Mouse (Mus musculus) intestine, postnatal 0 days (tissue): ENCODE results near the gene Kank1. TPM values are rescaled to one million over a fixed set of nuclear protein-coding genes. Genes with fewer than 3 reads are reported as not detected.

ENCODE experiments used
- ATAC-seq: fragments of 200-750 bp; cut with Nextera tagmentation; 2 replicates; pipeline ENCODE4 v1.8.0; 2017; ENCODE audit warnings: mild to moderate bottlenecking, moderate TSS enrichment, moderate library complexity
- H3K27ac ChIP-seq: fragments of 300-500 bp; sonication (generic); 2 replicates; pipeline ENCODE4 v1.5.1; 2014; ENCODE audit warnings: mild to moderate bottlenecking, low read depth, low read length, moderate library complexity
- H3K27me3 ChIP-seq: fragments of 300-500 bp; sonication (generic); replicated peaks from 2 replicates; pipeline ENCODE4 v1.6.1; 2014; ENCODE audit warnings: low read length, mixed read lengths; ENCODE audit not compliant: control insufficient read depth, insufficient read depth
- H3K36me3 ChIP-seq: fragments of 300-500 bp; sonication (generic); 2 replicates; pipeline ENCODE4 v1.6.1; 2014; ENCODE audit warnings: mild to moderate bottlenecking, moderate library complexity; ENCODE audit not compliant: control insufficient read depth, insufficient read depth
- H3K4me1 ChIP-seq: fragments of 300-500 bp; sonication (generic); replicated peaks from 2 replicates; pipeline ENCODE4 v1.6.1; 2014; ENCODE audit warnings: antibody characterized with exemption, low read length, mixed read lengths; ENCODE audit not compliant: control insufficient read depth, insufficient read depth
- H3K4me2 ChIP-seq: fragments of 300-500 bp; sonication (generic); replicated peaks from 2 replicates; pipeline ENCODE4 v1.6.1; 2014; ENCODE audit warnings: low read depth, mild to moderate bottlenecking, moderate library complexity
- H3K4me3 ChIP-seq: fragments of 300-500 bp; sonication (generic); 2 replicates; pipeline ENCODE4 v1.5.1; 2014; ENCODE audit warnings: low read depth, low read length
- H3K9ac ChIP-seq: fragments of 300-500 bp; sonication (generic); 2 replicates; pipeline ENCODE4 v1.6.1; 2014; ENCODE audit warnings: mild to moderate bottlenecking, low read depth, low read length
- H3K9me3 ChIP-seq: fragments of 300-500 bp; sonication (generic); 2 replicates; pipeline ENCODE4 v1.6.1; 2016; ENCODE audit warnings: mixed run types; ENCODE audit not compliant: control insufficient read depth
- CTCF ChIP-seq: sonication (generic); IDR thresholded peaks from 2 replicates; pipeline ENCODE4 v1.5.1; 2016; ENCODE audit warnings: low read depth, mild to moderate bottlenecking, control low read depth, antibody characterized with exemption, moderate library complexity
- WGBS: fragments of 180-500 bp; shearing (Covaris S2); extraction: QIAGEN DNeasy Blood & Tissue Kit; methylation state at CpG from one replicate; pipeline ENCODE4 v1.1.7; 2014; 5-methylcytosine and 5-hydroxymethylcytosine counted together
- polyA plus RNA-seq: library from polyadenylated mRNA; unstranded; fragments of >200 nt; fragmentation: Nextera tagmentation; extraction: Ambion mirVana; gene quantifications from 2 replicates; pipeline ENCODE4 v1.2.1, GENCODE M21; 2015

The Kank1 gene
- polyA plus RNA-seq, 1 experiment from 2014 or later: 6.0 TPM

DNA sequence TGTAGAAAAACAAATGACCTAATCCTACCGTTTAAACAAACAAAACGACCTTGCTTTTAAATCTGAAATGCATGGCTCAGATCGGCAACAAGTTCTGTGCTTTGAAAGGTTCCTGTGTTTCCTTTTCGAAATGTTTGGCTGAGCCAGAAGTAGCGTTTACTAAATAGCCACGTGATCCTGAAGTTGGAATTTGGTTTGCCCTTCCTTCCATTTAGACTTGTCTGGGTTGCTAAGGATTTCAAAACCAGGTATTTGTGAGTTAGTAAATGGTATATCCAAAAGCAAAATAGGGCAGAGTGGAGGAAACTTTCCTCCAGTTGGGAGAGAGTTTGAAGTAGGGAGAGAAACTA is 171.1 kb downstream of the Kank1 start:
- Histone ChIP-seq H3K4me1 (no peaks in the 10 kb centered on the region), H3K9me3 (no peaks in the 10 kb centered on the region), H3K4me3 (no peak overlapping the region), H3K27me3 (no peaks in the 10 kb centered on the region), H3K9ac (0 out of 2 replicates have a peak overlapping the region, but pooled peaks have one; percentile 13), H3K4me2 (peak overlapping the region; percentile 67), H3K36me3 (peaks cover 32% of the 10 kb centered on the region), H3K27ac (no peak overlapping the region)
- TF ChIP-seq CTCF: no peak
- no peak for ATAC-seq
- WGBS: 25% methylated on average over 6 of the region's 6 CpGs

DNA sequence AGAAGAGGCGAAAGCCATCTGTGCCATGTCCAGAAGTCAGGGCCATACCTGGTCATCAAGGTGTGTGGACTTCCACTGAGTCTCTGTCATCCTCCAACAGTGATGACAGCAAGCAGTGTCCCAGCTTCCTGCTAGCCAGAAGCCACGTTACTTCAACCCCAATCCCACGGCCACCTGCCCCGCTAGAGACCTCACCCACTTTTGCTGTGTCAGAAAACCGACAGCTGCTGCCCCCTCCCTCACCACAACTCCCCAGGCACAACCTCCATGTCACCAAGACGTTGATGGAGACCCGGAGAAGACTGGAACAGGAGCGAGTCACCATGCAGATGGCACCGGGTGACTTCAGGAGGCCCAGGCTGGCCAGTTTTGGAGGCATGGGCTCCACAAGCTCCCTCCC is 172.5 kb downstream of the Kank1 start:
- no peak overlapping the region for H3K4me3 ChIP-seq
- peaks cover 32% of the 10 kb centered on the region for H3K36me3 ChIP-seq
- no peak overlapping the region for H3K27ac ChIP-seq
- no peak for ATAC-seq
- no peak overlapping the region for H3K4me2 ChIP-seq
- no peak for TF ChIP-seq CTCF
- no peaks in the 10 kb centered on the region for H3K9me3 ChIP-seq
- H3K9ac ChIP-seq: no peak overlapping the region
- WGBS: 96% methylated on average over 9 of the region's 9 CpGs
- no peaks in the 10 kb centered on the region for H3K27me3 ChIP-seq
- H3K4me1 ChIP-seq: no peaks in the 10 kb centered on the region

- Histone ChIP-seq H3K4me2 (no peak overlapping the region), H3K36me3 (peaks cover 32% of the 10 kb centered on the region), H3K9me3 (no peaks in the 10 kb centered on the region), H3K27ac (no peak overlapping the region), H3K4me1 (no peaks in the 10 kb centered on the region), H3K4me3 (no peak overlapping the region), H3K27me3 (no peaks in the 10 kb centered on the region), H3K9ac (no peak overlapping the region)
- ATAC-seq: no peak
- no peak for TF ChIP-seq CTCF
- 73% methylated on average over 17 of the region's 17 CpGs for WGBS
Observed at GRCm38 (mm10) chr19:25411353-25411752, 174.6 kb downstream of the Kank1 start.

DNA sequence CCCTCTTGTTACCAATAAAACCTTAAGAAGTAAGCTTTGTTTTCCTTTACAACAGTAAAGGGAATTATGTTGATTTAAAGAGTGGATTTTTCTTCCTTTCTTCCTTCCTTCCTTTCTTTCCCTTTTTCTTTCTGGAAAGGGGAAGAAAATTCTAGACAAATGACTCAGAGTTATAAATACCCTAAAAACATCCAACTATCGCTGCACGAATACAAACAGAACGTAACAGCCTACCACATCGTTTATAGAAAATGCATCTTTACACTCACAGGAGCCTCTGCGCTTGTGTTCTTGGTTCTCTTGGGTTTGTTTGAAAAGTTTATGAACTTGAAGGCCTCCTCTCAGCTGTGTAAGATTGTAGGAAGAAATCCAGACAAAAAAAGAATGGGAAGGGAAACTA is 178.7 kb downstream of the Kank1 start:
- Histone ChIP-seq H3K9me3 (no peaks in the 10 kb centered on the region), H3K27me3 (no peaks in the 10 kb centered on the region), H3K4me1 (no peaks in the 10 kb centered on the region), H3K4me3 (no peak overlapping the region), H3K9ac (no peak overlapping the region), H3K4me2 (no peak overlapping the region), H3K36me3 (peaks cover 18% of the 10 kb centered on the region; the same call in 1 of the 2 replicates), H3K27ac (no peak overlapping the region; the same call in 1 of the 2 replicates)
- 44% methylated on average over 5 of the region's 5 CpGs for WGBS
- no peak for ATAC-seq
- no peak for TF ChIP-seq CTCF

DNA sequence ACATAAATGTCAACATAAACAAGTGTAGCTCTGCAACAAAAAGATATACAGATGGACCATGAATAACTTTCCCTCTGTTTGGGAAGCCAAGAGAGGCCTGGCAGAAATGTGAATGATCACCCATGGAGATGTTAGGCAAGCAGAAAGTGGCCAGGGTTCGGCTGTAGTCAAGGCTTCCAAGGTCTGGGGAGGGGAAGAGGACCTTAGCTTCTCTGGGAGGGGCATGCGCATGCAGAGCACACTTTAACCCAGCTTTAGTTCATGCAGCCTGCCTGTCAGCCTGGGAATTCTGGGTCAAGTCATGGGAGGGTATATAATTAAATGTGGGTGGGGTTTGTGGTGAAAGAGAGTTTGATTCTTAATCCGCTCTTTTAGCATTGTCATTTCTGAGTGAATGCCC is 180.9 kb downstream of the Kank1 start:
- Histone ChIP-seq H3K27me3 (no peaks in the 10 kb centered on the region), H3K4me2 (no peak overlapping the region), H3K4me1 (no peaks in the 10 kb centered on the region), H3K36me3 (0 out of 2 replicates have a peak, but pooled peaks cover under 1% of the 10 kb centered on the region), H3K4me3 (no peak overlapping the region), H3K9ac (no peak overlapping the region), H3K27ac (no peak overlapping the region), H3K9me3 (no peaks in the 10 kb centered on the region)
- no peak for TF ChIP-seq CTCF
- WGBS: 68% methylated on average over 3 of the region's 3 CpGs
- ATAC-seq: no peak

DNA sequence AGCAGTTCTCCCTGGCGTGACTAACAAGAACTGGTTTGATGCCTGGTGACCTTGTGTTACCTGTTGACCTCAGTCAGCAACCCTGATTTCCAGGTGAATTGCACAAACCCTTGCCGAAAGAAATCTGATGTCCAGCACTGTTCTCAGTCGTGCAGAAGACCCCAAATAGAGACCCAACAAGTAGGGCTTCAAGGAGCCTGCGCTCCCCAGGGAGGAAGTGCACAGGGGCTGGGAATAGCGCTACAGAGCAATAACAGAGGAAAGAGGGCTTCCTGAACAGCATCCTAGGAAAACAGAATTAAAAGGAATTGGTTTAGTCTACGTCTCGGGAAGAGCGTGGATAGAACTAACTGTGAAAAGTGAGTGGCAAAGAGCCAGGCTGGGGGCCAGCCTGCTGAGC is 183.2 kb downstream of the Kank1 start:
- H3K4me3 ChIP-seq: no peak overlapping the region
- H3K27ac ChIP-seq: no peak overlapping the region
- no peaks in the 10 kb centered on the region for H3K4me1 ChIP-seq
- no peaks in the 10 kb centered on the region for H3K27me3 ChIP-seq
- no peaks in the 10 kb centered on the region for H3K9me3 ChIP-seq
- no peak for TF ChIP-seq CTCF
- H3K36me3 ChIP-seq: peaks cover 9% of the 10 kb centered on the region
- WGBS: 73% methylated on average over 8 of the region's 8 CpGs
- no peak overlapping the region for H3K9ac ChIP-seq
- H3K4me2 ChIP-seq: no peak overlapping the region
- ATAC-seq: no peak

DNA sequence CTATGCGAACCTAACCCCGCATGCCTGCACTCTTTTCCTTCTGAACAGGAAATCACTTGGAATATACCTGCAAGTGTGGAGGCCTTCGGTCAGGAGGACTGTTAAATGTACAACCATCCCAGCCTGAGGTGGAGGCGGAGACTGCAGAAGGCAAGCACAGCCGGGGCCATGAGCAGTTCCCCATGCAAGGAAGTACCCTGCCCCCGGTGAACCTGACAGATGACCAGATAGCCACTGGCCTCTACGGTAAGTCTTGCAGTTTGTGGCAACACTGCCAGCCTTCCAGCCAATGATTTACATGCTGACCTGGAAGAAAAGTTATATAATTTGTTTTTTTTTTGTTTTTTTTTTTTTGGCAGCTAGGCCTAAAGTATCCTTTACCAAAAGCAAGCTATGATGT is 185.3 kb downstream of the Kank1 start:
- H3K9ac ChIP-seq: no peak overlapping the region
- H3K27me3 ChIP-seq: no peaks in the 10 kb centered on the region
- H3K4me3 ChIP-seq: no peak overlapping the region
- peaks cover 23% of the 10 kb centered on the region for H3K36me3 ChIP-seq
- ATAC-seq: no peak
- no peak overlapping the region for H3K27ac ChIP-seq
- H3K4me1 ChIP-seq: no peaks in the 10 kb centered on the region
- WGBS: 65% methylated on average over 7 of the region's 7 CpGs
- no peak overlapping the region for H3K4me2 ChIP-seq
- no peak for TF ChIP-seq CTCF
- no peaks in the 10 kb centered on the region for H3K9me3 ChIP-seq
